Mouse (Mus musculus): ENCODE measurements around the gene Tgm3. TPM values are rescaled to one million over a fixed set of nuclear protein-coding genes. Genes with fewer than 3 reads are reported as not detected.

Gene Tgm3
- total and polyA plus RNA-seq, 2 experiments from 2014 or later = 0.08 TPM; not detected in 1

DNA sequence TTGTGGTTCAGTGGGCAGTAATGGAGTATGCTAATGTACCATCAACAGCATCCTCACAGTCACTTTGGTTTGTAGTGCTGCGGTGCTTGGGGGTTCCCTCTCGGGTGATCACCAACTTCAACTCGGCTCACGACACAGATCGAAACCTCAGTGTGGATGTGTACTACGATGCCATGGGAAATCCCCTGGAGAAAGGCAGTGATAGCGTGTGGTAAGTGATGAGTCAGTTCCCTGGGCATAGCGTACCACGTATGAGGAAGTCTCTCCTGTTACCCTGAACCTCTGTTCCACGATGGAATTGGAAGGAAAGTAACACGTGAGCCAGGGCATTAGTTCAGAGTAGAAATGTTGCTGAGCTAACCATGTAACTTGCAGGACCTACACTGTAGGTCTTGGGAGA, 17.7 kb downstream of the Tgm3 start:
- ATAC-seq (no peak), DNase-seq (ENCODE audit: low spot score) (no peak)
- 94% methylated on average over 11 of the region's 11 CpGs for WGBS
- H3K4me2 ChIP-seq (ENCODE audit: low read depth, low read length) = no peak overlapping the region
- no peaks in the 10 kb centered on the region for H3K9me3 ChIP-seq (ENCODE audit: low read length)
- peaks cover 3% of the 10 kb centered on the region; the same call in 1 of the 2 replicates for H3K4me1 ChIP-seq (ENCODE audit: insufficient read depth, low read length)
- no peak overlapping the region for H3K4me3 ChIP-seq (ENCODE audit: low read length)
- no peaks in the 10 kb centered on the region for H3K36me3 ChIP-seq (ENCODE audit: insufficient read depth, low read length)
- no peaks in the 10 kb centered on the region for H3K27me3 ChIP-seq (ENCODE audit: insufficient read depth, low read length)
- no peak for TF ChIP-seq CTCF (IDR thresholded peaks at IDR 0.05; ENCODE audit: low read depth)
- no peak overlapping the region for H3K27ac ChIP-seq
- H3K9ac ChIP-seq (replicated peaks; ENCODE audit: low read length) = no peak overlapping the region

GRCm38 (mm10) chr2:130032661-130033060, 20.5 kb downstream of the Tgm3 start:
- no peak for ATAC-seq
- Histone ChIP-seq H3K36me3 (ENCODE audit: insufficient read depth, low read length) (no peaks in the 10 kb centered on the region), H3K27ac (no peak overlapping the region), H3K9ac (replicated peaks; ENCODE audit: low read length) (no peak overlapping the region), H3K4me2 (ENCODE audit: low read depth, low read length) (no peak overlapping the region), H3K9me3 (ENCODE audit: low read length) (no peaks in the 10 kb centered on the region), H3K4me1 (ENCODE audit: insufficient read depth, low read length) (peaks cover 3% of the 10 kb centered on the region), H3K27me3 (ENCODE audit: insufficient read depth, low read length) (no peaks in the 10 kb centered on the region), H3K4me3 (ENCODE audit: low read length) (no peak overlapping the region)
- 32% methylated on average over 3 of the region's 3 CpGs for WGBS
- TF ChIP-seq CTCF (IDR thresholded peaks at IDR 0.05; ENCODE audit: low read depth) = no peak
- DNase-seq (ENCODE audit: low spot score) = no peak

- TF ChIP-seq CTCF (IDR thresholded peaks at IDR 0.05; ENCODE audit: low read depth) = no peak
- Histone ChIP-seq H3K9ac (replicated peaks; ENCODE audit: low read length) (no peak overlapping the region), H3K4me2 (ENCODE audit: low read depth, low read length) (no peak overlapping the region), H3K4me1 (ENCODE audit: insufficient read depth, low read length) (peaks cover 3% of the 10 kb centered on the region), H3K9me3 (ENCODE audit: low read length) (no peaks in the 10 kb centered on the region), H3K27ac (no peak overlapping the region), H3K4me3 (ENCODE audit: low read length) (no peak overlapping the region), H3K27me3 (ENCODE audit: insufficient read depth, low read length) (no peaks in the 10 kb centered on the region), H3K36me3 (ENCODE audit: insufficient read depth, low read length) (no peaks in the 10 kb centered on the region)
- 29% methylated on average over 8 of the region's 8 CpGs for WGBS
- peak; percentile 21 for DNase-seq (ENCODE audit: low spot score)
- ATAC-seq = no peak
Observed at GRCm38 (mm10) chr2:130036846-130037245, 24.7 kb downstream of the Tgm3 start.

GRCm38 (mm10) chr2:130038971-130039370, 26.8 kb downstream of the Tgm3 start:
- Histone ChIP-seq H3K9me3 (ENCODE audit: low read length) (no peaks in the 10 kb centered on the region), H3K4me2 (ENCODE audit: low read depth, low read length) (no peak overlapping the region), H3K9ac (replicated peaks; ENCODE audit: low read length) (no peak overlapping the region), H3K4me1 (ENCODE audit: insufficient read depth, low read length) (no peaks in the 10 kb centered on the region; the same call in 1 of the 2 replicates), H3K4me3 (ENCODE audit: low read length) (no peak overlapping the region), H3K27me3 (ENCODE audit: insufficient read depth, low read length) (no peaks in the 10 kb centered on the region), H3K27ac (peak overlapping the region; percentile 37; the same call in 1 of the 2 replicates), H3K36me3 (ENCODE audit: insufficient read depth, low read length) (no peaks in the 10 kb centered on the region)
- ATAC-seq (peak; percentile 75), DNase-seq (ENCODE audit: low spot score) (peak; percentile 62)
- TF ChIP-seq CTCF (IDR thresholded peaks at IDR 0.05; ENCODE audit: low read depth) = no peak
- 26% methylated on average over 3 of the region's 3 CpGs for WGBS

DNA sequence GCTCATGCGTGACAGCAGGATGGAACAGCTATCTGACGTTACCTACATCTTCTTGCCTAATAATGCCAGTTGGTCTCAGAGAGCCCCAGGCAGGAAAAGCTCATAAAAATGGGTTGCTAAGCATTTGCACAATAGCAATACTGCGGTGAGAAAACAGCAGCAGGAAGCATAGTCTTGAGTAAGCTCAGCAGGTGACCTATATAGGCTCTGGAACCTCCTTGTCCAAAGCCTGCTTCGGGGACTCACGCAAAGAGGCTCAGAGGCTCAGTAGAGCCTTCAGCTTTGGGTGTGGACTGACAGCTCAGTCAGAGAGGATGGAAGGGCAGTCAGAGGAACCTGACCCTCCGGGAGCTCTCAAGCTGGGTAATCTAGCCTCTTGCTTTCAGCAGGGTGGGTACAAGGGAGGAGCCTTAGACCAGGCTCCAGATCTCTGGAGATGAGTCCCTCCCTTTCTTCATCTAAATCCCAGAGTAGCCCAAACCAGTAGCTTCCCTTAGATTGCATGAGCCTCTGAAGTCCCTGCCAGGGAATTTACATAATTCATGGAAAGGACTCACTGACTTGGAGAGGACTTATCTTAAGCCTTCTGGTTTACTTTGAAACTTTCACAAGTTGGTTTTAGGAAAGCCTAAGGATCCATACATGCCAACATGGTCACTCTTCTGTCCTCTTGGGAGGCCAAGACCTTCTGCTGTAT, 28.2 kb downstream of the Tgm3 start:
- no peak overlapping the region for H3K4me2 ChIP-seq (ENCODE audit: low read depth, low read length)
- no peak overlapping the region for H3K9ac ChIP-seq (replicated peaks; ENCODE audit: low read length)
- no peak for TF ChIP-seq CTCF (IDR thresholded peaks at IDR 0.05; ENCODE audit: low read depth)
- no peaks in the 10 kb centered on the region; the same call in 1 of the 2 replicates for H3K4me1 ChIP-seq (ENCODE audit: insufficient read depth, low read length)
- no peak overlapping the region for H3K27ac ChIP-seq
- DNase-seq (ENCODE audit: low spot score) (no peak), ATAC-seq (no peak)
- H3K36me3 ChIP-seq (ENCODE audit: insufficient read depth, low read length) = no peaks in the 10 kb centered on the region
- H3K9me3 ChIP-seq (ENCODE audit: low read length) = no peaks in the 10 kb centered on the region
- 69% methylated on average over 6 of the region's 6 CpGs for WGBS
- no peak overlapping the region for H3K4me3 ChIP-seq (ENCODE audit: low read length)
- no peaks in the 10 kb centered on the region for H3K27me3 ChIP-seq (ENCODE audit: insufficient read depth, low read length)

DNA sequence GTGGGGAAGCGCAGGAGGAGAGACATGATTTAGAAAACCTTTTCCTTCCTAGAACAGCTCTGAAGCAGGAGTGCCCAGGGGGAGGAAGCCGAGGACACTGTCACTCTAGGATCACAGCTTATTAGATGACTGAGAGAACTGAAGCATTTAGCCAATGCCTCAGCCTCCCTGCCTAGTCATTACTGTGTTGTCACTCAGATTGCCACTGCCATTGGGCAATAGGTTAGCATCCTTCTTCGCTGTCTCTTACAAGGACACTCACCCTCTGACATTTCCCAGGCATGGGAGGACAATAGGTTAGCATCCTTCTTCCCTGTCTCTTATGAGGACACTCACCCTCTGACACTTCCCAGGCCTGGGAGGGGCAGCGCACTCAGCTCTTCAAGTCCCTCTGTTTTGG, 31.7 kb downstream of the Tgm3 start:
- no peak overlapping the region for H3K4me2 ChIP-seq (ENCODE audit: low read depth, low read length)
- ATAC-seq = no peak
- no peak for TF ChIP-seq CTCF (IDR thresholded peaks at IDR 0.05; ENCODE audit: low read depth)
- 84% methylated on average over 4 of the region's 4 CpGs for WGBS
- H3K4me1 ChIP-seq (ENCODE audit: insufficient read depth, low read length) = no peaks in the 10 kb centered on the region
- DNase-seq (ENCODE audit: low spot score) = no peak
- no peaks in the 10 kb centered on the region for H3K36me3 ChIP-seq (ENCODE audit: insufficient read depth, low read length)
- H3K27ac ChIP-seq = no peak overlapping the region
- no peak overlapping the region for H3K4me3 ChIP-seq (ENCODE audit: low read length)
- H3K27me3 ChIP-seq (ENCODE audit: insufficient read depth, low read length) = no peaks in the 10 kb centered on the region
- H3K9me3 ChIP-seq (ENCODE audit: low read length) = no peaks in the 10 kb centered on the region
- no peak overlapping the region for H3K9ac ChIP-seq (replicated peaks; ENCODE audit: low read length)

DNA sequence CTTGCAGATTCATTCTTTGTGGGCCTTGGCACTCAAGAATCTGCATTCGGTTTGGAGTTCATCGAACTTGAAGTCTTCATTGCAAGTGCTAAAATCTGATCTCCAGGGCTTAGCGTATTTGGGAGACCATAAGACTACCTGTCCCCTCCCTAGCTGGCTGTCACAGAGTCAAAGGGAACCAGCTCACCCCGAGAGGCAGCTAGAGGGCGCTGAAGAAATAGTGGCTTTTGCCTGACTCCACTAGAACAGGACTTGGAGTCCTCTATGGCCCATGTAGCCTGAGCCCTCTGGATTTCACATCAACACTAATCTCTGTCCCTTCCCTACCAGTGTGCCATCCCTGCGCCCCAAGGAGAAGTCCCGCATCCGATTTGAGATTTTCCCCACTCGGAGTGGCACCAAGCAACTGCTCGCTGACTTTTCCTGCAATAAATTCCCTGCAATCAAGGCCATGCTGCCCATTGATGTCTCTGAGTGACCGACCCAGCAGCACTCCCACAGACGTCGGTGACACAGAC, 35.8 kb downstream of the Tgm3 start:
- TF ChIP-seq CTCF (IDR thresholded peaks at IDR 0.05; ENCODE audit: low read depth) = peak; percentile 28; the same call in 1 of the 2 replicates
- no peak for DNase-seq (ENCODE audit: low spot score)

More for the DNA sequence above, 35.8 kb downstream of the Tgm3 start:
- Histone ChIP-seq H3K36me3 (ENCODE audit: insufficient read depth, low read length) (no peaks in the 10 kb centered on the region), H3K4me3 (ENCODE audit: low read length) (no peak overlapping the region), H3K9ac (replicated peaks; ENCODE audit: low read length) (no peak overlapping the region), H3K4me1 (ENCODE audit: insufficient read depth, low read length) (no peaks in the 10 kb centered on the region), H3K27me3 (ENCODE audit: insufficient read depth, low read length) (no peaks in the 10 kb centered on the region), H3K27ac (no peak overlapping the region), H3K9me3 (ENCODE audit: low read length) (no peaks in the 10 kb centered on the region), H3K4me2 (ENCODE audit: low read depth, low read length) (no peak overlapping the region)
- WGBS = 76% methylated on average over 13 of the region's 13 CpGs
- ATAC-seq = no peak
